Mouse (Mus musculus): ENCODE measurements around the gene Fpgs.

GRCm38 (mm10) chr2:32708643-32709042 lies 4.7 kb upstream of the Fpgs start:
- TF ChIP-seq CTCF (IDR thresholded peaks at IDR 0.05; ENCODE audit: extremely low read depth, insufficient read length, insufficient replicate concordance, low read depth, low read length) (peak; percentile 91), POLR2A (IDR thresholded peaks at IDR 0.05; ENCODE audit: low read depth, low read length) (no peak)

Measured in small intestine, adult 2 months (tissue).